Mouse (Mus musculus): Measurements from ENCODE around the gene Cbx1. TPM values are rescaled to one million over a fixed set of nuclear protein-coding genes. Genes with fewer than 3 reads are reported as not detected.

Gene Cbx1
- polyA plus RNA-seq, 1 experiment from 2014 or later, result 112 TPM

GRCm38 (mm10) chr11:96828881-96829280 lies 40.0 kb downstream of the Cbx1 start:
- Histone ChIP-seq H3K4me3 (ENCODE audit: low read depth, low read length) (peak overlapping the region; percentile 84), H3K27ac (ENCODE audit: low read depth) (peak overlapping the region; percentile 99), H3K9me3 (ENCODE audit: low read depth, low read length) (no peaks in the 10 kb centered on the region), H3K4me1 (ENCODE audit: insufficient read depth) (peaks cover 30% of the 10 kb centered on the region), H3K4me2 (peak overlapping the region; percentile 95), H3K27me3 (ENCODE audit: insufficient read depth, low read length) (no peaks in the 10 kb centered on the region), H3K36me3 (ENCODE audit: insufficient read depth) (peaks cover 32% of the 10 kb centered on the region), H3K9ac (peak overlapping the region; percentile 94)
- WGBS, result 7% methylated on average over 10 of the region's 10 CpGs
- no peak for TF ChIP-seq CTCF (IDR thresholded peaks at IDR 0.05; ENCODE audit: low read depth)
- ATAC-seq (ENCODE audit: insufficient read depth) (no peak), DNase-seq (no peak)

DNA sequence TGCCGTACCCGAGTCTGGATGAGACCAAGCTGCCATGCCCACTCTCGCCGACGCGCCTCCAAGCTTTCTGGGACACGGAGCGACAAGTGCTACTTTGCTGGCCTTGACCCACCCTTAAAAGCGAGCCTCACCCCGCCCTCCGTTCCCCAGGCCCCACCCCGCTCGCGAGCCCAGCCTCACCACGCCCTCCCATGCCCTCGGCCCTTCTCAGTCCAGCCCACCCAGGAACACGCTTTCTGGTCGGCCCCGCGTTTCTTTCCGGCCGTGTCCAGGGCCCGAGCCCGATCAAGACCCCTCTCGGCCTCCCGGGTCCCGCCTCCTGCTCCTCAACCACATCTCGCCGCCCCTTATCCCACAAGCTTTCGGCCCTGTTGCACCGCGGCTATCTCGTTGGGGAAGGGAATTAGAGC lies 40.5 kb downstream of the Cbx1 start:
- H3K4me2 ChIP-seq, result peak overlapping the region; percentile 95
- H3K4me3 ChIP-seq (ENCODE audit: low read depth, low read length), result peak overlapping the region; percentile 84
- WGBS, result under 1% methylated on average over 33 of the region's 33 CpGs
- H3K27ac ChIP-seq (ENCODE audit: low read depth), result peak overlapping the region; percentile 99
- peak; percentile 85 for DNase-seq
- peaks cover 32% of the 10 kb centered on the region for H3K36me3 ChIP-seq (ENCODE audit: insufficient read depth)
- peak overlapping the region; percentile 94 for H3K9ac ChIP-seq
- H3K9me3 ChIP-seq (ENCODE audit: low read depth, low read length), result no peaks in the 10 kb centered on the region
- H3K4me1 ChIP-seq (ENCODE audit: insufficient read depth), result peaks cover 28% of the 10 kb centered on the region
- ATAC-seq (ENCODE audit: insufficient read depth), result peak; percentile 73
- TF ChIP-seq CTCF (IDR thresholded peaks at IDR 0.05; ENCODE audit: low read depth), result peak; percentile 41; the same call in 1 of the 2 replicates
- H3K27me3 ChIP-seq (ENCODE audit: insufficient read depth, low read length), result no peaks in the 10 kb centered on the region

GRCm38 (mm10) chr11:96829813-96830538 lies 41.0 kb downstream of the Cbx1 start, which contains the start of gene Nfe2l1:
Gene Nfe2l1, minus strand, starts transcription at chr11:96829968.
- no peak for TF ChIP-seq CTCF (IDR thresholded peaks at IDR 0.05; ENCODE audit: low read depth)
- Histone ChIP-seq H3K9ac (peak within 1 kb of the TSS; percentile 94), H3K4me1 (ENCODE audit: insufficient read depth) (peaks cover 26% of the 10 kb centered on the region), H3K4me2 (peak within 1 kb of the TSS; percentile 95), H3K9me3 (ENCODE audit: low read depth, low read length) (no peaks in the 10 kb centered on the region), H3K27ac (ENCODE audit: low read depth) (peak within 1 kb of the TSS; percentile 99), H3K27me3 (ENCODE audit: insufficient read depth, low read length) (no peaks in the 10 kb centered on the region), H3K36me3 (ENCODE audit: insufficient read depth) (peaks cover 30% of the 10 kb centered on the region), H3K4me3 (ENCODE audit: low read depth, low read length) (peak within 1 kb of the TSS; percentile 84)
- DNase-seq (peak; percentile 99), ATAC-seq (ENCODE audit: insufficient read depth) (peak; percentile 99)
- WGBS, result under 1% methylated on average over 51 of the region's 51 CpGs

DNA sequence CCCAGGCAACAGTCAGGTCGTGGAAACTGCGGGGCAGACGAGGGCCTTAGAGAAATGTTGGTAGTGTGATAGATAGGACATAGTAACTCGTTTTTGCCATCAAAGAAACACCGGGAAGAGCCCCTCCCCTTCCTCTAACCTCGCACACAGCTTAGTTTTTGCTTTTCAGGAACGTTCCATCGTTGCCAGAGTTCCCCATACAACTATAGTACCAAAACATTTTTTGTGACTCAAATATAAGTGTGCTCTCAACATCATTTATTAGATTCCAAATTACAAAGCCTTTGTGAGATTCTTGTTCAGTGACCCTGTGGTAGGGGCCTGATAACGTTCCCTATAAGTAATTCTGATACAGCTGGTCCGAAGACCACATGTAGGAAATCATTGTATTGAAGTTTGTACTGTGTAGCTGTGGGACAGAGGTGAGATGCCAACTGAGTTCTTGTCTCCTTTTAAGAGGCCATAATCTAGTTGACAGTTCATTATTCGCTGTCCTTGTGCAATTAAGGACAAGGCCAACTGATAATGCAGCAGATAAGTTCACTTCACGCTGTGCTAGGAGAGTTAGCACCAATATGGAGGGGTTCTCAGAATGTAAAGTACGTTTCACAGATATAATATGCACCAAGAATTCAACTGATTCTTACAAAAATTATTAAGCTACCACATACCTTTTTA lies 41.8 kb downstream of the Cbx1 start:
- H3K4me1 ChIP-seq (ENCODE audit: insufficient read depth), result peaks cover 23% of the 10 kb centered on the region
- WGBS, result 13% methylated on average over 13 of the region's 13 CpGs
- DNase-seq (no peak), ATAC-seq (ENCODE audit: insufficient read depth) (no peak)
- H3K9ac ChIP-seq, result peak overlapping the region; percentile 62
- H3K27me3 ChIP-seq (ENCODE audit: insufficient read depth, low read length), result no peaks in the 10 kb centered on the region
- H3K4me2 ChIP-seq, result peak overlapping the region; percentile 71
- H3K36me3 ChIP-seq (ENCODE audit: insufficient read depth), result peaks cover 26% of the 10 kb centered on the region
- TF ChIP-seq CTCF (IDR thresholded peaks at IDR 0.05; ENCODE audit: low read depth), result no peak
- H3K9me3 ChIP-seq (ENCODE audit: low read depth, low read length), result no peaks in the 10 kb centered on the region
- H3K4me3 ChIP-seq (ENCODE audit: low read depth, low read length), result peak overlapping the region; percentile 84
- H3K27ac ChIP-seq (ENCODE audit: low read depth), result peak overlapping the region; percentile 89

- H3K4me1 ChIP-seq (ENCODE audit: insufficient read depth), result peaks cover 17% of the 10 kb centered on the region
- no peaks in the 10 kb centered on the region for H3K27me3 ChIP-seq (ENCODE audit: insufficient read depth, low read length)
- no peaks in the 10 kb centered on the region for H3K9me3 ChIP-seq (ENCODE audit: low read depth, low read length)
- 58% methylated on average over 4 of the region's 4 CpGs for WGBS
- DNase-seq, result no peak
- H3K4me2 ChIP-seq, result no peak overlapping the region
- H3K4me3 ChIP-seq (ENCODE audit: low read depth, low read length), result no peak overlapping the region
- no peak overlapping the region for H3K9ac ChIP-seq
- TF ChIP-seq CTCF (IDR thresholded peaks at IDR 0.05; ENCODE audit: low read depth), result no peak
- peaks cover 18% of the 10 kb centered on the region for H3K36me3 ChIP-seq (ENCODE audit: insufficient read depth)
- no peak overlapping the region for H3K27ac ChIP-seq (ENCODE audit: low read depth)
- no peak for ATAC-seq (ENCODE audit: insufficient read depth)
Measured at GRCm38 (mm10) chr11:96831516-96831915, 42.6 kb downstream of the Cbx1 start.

GRCm38 (mm10) chr11:96832541-96832940 lies 43.6 kb downstream of the Cbx1 start:
- no peak overlapping the region for H3K4me2 ChIP-seq
- peaks cover 8% of the 10 kb centered on the region; the same call in 1 of the 2 replicates for H3K4me1 ChIP-seq (ENCODE audit: insufficient read depth)
- no peaks in the 10 kb centered on the region for H3K9me3 ChIP-seq (ENCODE audit: low read depth, low read length)
- H3K27me3 ChIP-seq (ENCODE audit: insufficient read depth, low read length), result no peaks in the 10 kb centered on the region
- peaks cover 8% of the 10 kb centered on the region for H3K36me3 ChIP-seq (ENCODE audit: insufficient read depth)
- H3K4me3 ChIP-seq (ENCODE audit: low read depth, low read length), result no peak overlapping the region
- DNase-seq (no peak), ATAC-seq (ENCODE audit: insufficient read depth) (no peak)
- WGBS, result 94% methylated on average over 3 of the region's 3 CpGs
- no peak overlapping the region for H3K27ac ChIP-seq (ENCODE audit: low read depth)
- TF ChIP-seq CTCF (IDR thresholded peaks at IDR 0.05; ENCODE audit: low read depth), result no peak
- H3K9ac ChIP-seq, result no peak overlapping the region

DNA sequence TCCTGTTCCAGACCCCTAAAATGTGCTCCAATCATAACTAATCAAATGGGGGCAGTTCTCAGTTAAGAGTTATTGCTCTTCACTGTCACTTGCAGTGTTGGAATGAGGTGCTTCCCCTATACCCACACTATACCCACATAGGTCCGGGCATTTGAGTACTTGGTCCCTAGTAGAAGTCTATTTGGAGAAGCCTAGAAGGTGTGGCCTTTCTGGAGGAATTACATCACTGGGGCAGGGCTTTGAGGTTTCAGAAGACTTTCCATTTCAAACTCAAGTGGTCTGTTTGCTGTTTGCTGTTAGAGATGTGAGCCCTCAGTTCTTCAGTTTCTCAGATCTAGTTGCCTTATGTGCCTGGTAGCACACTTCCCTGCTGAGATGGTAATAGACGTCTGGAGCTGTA lies 44.0 kb downstream of the Cbx1 start:
- 67% methylated on average over 2 of the region's 2 CpGs for WGBS
- no peak overlapping the region for H3K27ac ChIP-seq (ENCODE audit: low read depth)
- no peaks in the 10 kb centered on the region for H3K9me3 ChIP-seq (ENCODE audit: low read depth, low read length)

More for the DNA sequence above, 44.0 kb downstream of the Cbx1 start:
- Histone ChIP-seq H3K4me3 (ENCODE audit: low read depth, low read length) (no peak overlapping the region), H3K27me3 (ENCODE audit: insufficient read depth, low read length) (no peaks in the 10 kb centered on the region), H3K36me3 (ENCODE audit: insufficient read depth) (peaks cover 4% of the 10 kb centered on the region), H3K9ac (no peak overlapping the region), H3K4me2 (no peak overlapping the region), H3K4me1 (ENCODE audit: insufficient read depth) (peaks cover 3% of the 10 kb centered on the region; the same call in 1 of the 2 replicates)
- DNase-seq (no peak), ATAC-seq (ENCODE audit: insufficient read depth) (no peak)
- TF ChIP-seq CTCF (IDR thresholded peaks at IDR 0.05; ENCODE audit: low read depth), result no peak

Data from lung, embryonic 14.5 days (tissue).